Mouse (Mus musculus) adrenal gland, postnatal 14 days (tissue): Measurements from ENCODE around the gene Cpa1. TPM values are rescaled to one million over a fixed set of nuclear protein-coding genes. Genes with fewer than 3 reads are reported as not detected.

Source experiments
- DNase-seq: peaks from one replicate; pipeline ENCODE4 v3.0.0; 2021; ENCODE audit warnings: mixed read lengths
- long read RNA-seq, 2 experiments: library from polyadenylated mRNA; stranded (forward); transcript quantifications; one replicate each; pipeline ENCODE4 v2.0.0; 2021
- total RNA-seq: library from RNA; stranded (reverse); gene quantifications from 2 replicates; pipeline ENCODE4 v1.2.3, GENCODE M21; 2021

Gene Cpa1
- total RNA-seq: 0.30 TPM in 1 of 2 replicates, not detected in the other
- long read RNA-seq, experiment 1: 0 reads
- long read RNA-seq, experiment 2: 0 reads

- DNase-seq: no peak
These were observed at the start of gene Cpa1 for GRCm38 (mm10) chr6:30638674-30639268. Cpa1 (plus strand) TSS chr6:30639218.

DNA sequence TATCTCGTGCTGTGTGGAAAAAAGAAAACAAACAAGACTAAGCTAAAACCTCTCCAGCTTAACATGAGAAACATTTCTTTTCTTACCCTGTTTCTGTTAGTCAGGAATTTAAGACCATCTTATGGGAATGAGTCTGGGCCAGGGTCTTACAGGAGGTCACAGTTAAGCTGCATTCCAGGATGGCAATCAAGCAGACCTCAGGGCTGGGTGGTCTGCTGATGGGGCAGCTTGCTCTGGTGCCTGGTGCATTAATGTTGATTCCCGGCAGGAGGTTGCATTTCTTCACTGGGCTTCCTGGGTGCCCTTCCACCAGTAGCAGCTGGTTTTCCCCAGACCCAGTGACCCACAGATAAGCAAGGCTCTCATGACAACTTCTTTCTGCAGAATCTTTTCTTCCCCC, 49.2 kb upstream of the Cpa1 start:
- no peak for DNase-seq

- DNase-seq: no peak
These were observed 47.1 kb upstream of the Cpa1 start for GRCm38 (mm10) chr6:30591851-30592404.

DNA sequence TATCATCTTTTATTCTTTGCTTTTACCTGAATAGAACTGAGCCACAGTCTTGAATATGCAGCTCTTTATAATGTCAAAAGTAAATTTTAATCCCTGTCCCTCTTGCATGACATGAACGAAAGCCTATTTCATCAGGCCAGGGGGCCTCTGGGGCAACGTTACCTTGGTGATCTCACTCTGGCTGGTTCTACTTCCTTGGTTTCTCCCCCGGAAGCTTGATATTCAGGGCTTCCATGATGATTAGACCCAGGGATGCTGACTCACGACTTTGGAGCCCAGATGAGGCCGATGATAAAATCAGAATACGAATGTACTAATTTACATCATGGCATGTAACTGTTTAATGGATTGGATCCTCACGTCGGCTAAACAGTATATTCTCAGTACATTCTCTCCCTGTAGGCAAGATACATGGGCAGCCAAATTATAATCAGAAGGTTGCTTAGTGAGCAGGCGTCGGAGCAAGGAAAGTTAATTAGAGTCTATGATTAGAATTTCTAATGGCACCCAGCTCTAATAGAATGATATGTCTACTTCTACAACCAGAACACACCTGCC, 46.5 kb upstream of the Cpa1 start:
- no peak for DNase-seq

DNA sequence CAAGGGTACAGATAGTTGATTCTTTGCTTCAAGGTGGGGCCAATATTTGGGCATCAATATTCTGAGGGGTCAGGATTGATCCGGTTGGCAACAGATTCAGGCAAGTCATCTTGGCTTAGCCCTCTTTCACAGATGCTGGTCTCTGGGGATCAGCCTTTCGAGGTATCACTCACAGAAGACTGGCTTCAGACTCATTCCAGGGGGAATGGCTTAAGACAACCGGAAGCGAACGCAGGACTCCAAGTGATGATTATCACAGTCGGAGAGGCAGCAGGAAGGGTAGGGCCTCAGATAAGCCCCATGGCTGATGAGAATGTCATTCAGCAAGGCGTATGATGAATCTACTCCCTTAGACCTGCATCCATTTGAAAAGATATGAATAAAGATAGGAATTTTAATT, 44.7 kb upstream of the Cpa1 start:
- no peak for DNase-seq

- DNase-seq: no peak
These were observed 42.7 kb upstream of the Cpa1 start for GRCm38 (mm10) chr6:30596230-30596898.

DNA sequence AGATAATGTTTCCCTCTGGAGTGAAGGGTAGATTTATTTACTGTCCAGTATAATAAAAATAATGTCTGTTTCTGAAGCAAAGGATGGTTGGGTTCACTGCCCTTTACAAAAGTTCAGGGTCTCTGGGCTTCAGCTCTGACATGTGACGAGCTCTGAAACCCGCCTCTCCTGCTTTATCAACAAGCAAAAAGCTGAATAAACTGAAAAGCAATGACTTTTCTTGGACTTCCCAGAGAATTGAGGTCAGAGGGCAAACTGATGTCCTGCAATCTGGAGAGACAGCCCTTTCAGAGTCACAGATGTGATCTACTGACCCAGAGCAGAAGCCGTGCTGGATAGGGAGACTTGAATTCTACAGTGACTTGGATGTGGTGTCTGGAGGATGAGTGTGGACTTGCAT, 39.0 kb upstream of the Cpa1 start:
- peak; percentile 20 for DNase-seq

- no peak for DNase-seq
These were observed 38.0 kb upstream of the Cpa1 start for GRCm38 (mm10) chr6:30600995-30601394.

- no peak for DNase-seq
These were observed 34.6 kb upstream of the Cpa1 start for GRCm38 (mm10) chr6:30604342-30604867.

DNA sequence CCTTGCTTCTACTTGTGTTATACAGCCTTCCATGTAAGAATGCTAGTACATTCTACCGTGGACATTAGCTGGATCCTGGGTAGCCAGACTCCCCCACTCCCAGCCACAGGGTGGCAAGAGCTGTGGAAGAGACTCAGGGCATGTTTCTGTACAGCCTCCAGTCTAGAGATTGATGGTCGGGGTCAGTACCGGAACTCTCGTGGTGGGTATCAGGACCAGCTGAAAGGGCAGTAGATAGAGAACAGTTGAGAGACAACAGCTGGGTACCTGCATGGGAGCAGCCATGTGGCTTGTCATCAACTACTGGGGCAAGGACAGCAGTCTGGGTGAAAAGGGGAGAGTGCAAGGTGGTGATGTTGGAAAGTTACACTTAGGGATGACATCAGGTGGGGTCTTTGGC, 33.9 kb upstream of the Cpa1 start:
- no peak for DNase-seq

DNA sequence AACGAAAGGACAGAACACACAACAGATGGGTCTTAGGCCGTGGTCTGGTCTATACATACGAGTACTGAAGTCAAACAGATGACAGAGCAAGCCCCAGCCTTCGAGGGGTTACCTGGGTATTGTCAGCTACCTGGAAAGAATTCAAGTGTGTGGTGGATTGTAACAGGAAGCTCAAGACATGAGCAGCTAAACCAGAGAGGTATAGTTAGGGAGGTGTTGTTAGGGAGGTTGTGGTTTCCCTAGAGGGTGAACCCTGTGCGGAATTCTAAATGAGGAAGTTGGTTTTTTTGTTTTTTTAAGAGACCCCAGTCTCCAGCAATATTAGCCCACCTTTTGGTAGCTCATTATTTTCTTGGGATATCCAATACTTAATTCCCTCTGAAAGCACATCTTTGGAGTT, 33.3 kb upstream of the Cpa1 start:
- DNase-seq: no peak

- DNase-seq: no peak
These were observed 28.3 kb upstream of the Cpa1 start, which contains the start of gene Cpa5 for GRCm38 (mm10) chr6:30610710-30611109. Cpa5 (plus strand) TSS chr6:30611010.

DNA sequence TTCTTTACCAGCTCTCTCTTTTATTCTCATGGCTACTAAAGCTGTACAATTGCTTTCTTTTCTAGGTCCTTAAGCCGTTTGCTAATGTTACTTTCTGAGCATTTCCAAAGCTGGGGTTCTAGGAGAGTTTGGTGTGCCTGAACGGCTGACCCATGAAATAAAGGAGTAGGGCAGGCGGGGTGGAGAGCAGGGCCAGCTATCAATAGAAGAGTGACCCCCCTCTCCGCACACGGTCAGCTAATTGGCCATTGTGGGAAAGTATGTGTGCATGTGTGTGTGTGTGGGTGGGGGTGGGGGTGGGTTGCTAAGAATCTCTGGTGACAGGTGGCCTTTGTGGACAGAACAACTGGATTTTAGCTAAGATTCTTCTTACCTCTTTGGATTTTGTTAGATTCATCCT, 27.8 kb upstream of the Cpa1 start:
- no peak for DNase-seq

DNA sequence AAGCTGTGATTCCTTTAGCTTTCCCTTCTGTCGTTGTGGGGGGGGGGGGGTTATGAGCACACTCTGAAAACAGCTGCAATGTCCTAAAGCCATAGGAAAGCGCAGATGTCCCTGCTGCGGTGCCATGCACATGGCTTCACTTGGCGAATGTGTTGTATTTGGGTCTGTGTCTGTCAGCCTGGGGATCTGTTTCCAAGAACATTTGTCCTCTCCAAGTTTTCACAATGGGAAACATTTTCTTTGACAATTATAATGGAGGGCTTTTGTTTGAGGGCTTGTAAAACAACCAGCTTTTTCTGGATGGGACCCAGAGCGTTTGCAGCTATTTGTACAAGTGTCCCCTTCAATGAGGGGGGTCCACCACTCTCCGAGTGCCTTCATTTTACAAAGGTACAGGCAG, 24.8 kb upstream of the Cpa1 start:
- no peak for DNase-seq

GRCm38 (mm10) chr6:30615741-30616140, 23.3 kb upstream of the Cpa1 start:
- DNase-seq: no peak

DNA sequence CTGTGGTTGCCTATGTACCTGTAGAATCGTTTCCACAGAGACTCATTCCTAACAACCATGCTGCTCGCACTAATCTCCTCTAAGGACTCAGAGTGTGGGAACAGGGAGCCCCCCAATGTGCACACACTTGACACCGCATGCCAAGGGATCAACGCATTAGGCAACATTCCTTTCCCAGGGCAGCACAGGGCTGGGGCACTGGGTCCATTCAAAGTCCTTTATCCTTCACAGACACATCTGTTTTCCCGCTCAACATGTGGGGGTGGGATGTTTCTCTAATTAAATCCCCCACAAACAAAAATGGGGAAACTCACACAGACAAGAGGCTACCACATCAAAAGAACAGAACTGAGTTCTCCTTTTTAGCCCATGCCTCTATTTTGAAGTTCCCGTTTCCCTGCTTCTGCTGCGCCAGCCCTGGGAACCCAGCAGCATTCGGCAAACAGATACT, 22.5 kb upstream of the Cpa1 start:
- no peak for DNase-seq

GRCm38 (mm10) chr6:30617020-30617958, 21.7 kb upstream of the Cpa1 start:
- peak; percentile 76 for DNase-seq

DNA sequence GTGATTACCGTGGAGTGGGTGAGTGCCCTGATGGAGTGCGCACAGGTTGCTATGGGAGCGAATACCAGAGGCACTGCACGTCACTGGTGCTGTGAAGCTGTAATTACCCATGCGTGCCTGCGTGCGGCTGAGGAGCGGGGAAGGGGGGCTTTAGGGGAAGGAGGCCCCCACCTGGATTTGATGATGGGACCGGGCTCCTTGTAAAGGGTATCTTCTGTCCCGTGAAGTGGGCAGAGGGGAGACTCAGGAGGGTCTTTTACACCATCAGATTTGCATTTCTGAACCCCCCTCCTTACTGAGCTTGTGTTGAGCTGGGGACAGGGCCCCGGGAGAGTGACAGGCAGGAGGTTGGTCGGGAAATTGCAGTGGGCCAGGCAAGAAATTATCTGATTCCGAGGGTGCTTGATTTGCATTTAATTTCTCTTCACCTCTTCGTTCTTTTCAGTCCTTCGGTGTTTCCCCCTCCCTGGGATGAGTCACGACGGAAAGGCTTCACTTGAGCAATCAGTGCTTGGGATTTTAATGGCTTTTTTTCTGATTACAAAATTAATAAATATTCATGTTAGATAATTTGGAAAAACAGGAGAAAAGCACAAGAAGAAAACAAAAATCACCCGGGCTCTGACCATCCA, 20.9 kb upstream of the Cpa1 start:
- DNase-seq: peak; percentile 45

DNA sequence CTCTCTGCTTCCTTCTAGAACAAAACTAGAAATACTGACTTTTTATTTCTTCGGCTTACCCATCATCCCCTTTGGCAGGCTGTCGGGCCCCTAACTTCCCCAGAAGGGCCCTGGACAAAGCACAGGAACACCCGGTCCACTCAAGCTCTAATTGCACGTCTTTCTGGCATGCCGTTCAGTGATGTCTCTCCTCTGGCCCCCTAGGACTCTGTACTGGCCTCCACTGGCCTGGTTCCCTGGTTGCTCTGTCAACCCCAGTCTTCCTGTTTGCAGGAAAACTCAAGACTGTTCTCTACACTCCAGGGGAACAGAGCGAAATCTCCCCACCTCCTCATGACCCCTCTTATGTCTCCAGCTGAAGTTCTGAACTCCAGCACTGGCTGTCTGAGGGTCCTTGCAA, 20.3 kb upstream of the Cpa1 start:
- DNase-seq: no peak

DNA sequence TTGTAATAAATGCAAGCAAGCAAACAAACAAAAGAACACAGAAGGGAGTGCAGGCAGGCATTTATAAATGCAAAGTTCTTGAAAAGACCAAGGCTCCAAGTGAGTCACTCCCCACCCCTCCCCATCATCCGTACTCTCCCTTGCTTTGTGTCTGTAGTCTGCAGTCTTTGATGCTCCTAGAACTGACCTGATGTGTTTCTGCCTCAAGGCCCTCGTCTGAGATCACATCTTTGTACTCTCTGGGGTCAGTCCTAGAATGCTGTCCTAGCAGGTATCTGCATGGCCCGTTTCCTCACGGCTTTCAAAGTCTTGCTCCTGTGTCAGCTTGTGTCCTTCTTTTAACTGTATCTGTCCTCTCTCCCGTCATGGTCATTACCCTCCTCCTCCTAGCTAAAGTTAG, 19.4 kb upstream of the Cpa1 start:
- DNase-seq: peak; percentile 44

GRCm38 (mm10) chr6:30620591-30620990, 18.4 kb upstream of the Cpa1 start:
- DNase-seq: no peak

GRCm38 (mm10) chr6:30620994-30621393, 18.0 kb upstream of the Cpa1 start:
- no peak for DNase-seq
